Mouse (Mus musculus) embryonic facial prominence, embryonic 10.5 days (tissue): ENCODE results near the gene Atxn3. TPM values are rescaled to one million over a fixed set of nuclear protein-coding genes. Genes with fewer than 3 reads are reported as not detected.

Experiments
- DNase-seq: peaks from one replicate; pipeline ENCODE4 v3.0.0-alpha.2; 2017; ENCODE audit warnings: low spot score
- H3K27ac ChIP-seq: fragments of 300-500 bp; sonication (generic); replicated peaks from 2 replicates; pipeline ENCODE4 v1.5.1; 2016; ENCODE audit warnings: mild to moderate bottlenecking
- H3K27me3 ChIP-seq: fragments of 300-500 bp; sonication (generic); replicated peaks from 2 replicates; pipeline ENCODE4 v1.6.1; 2016; ENCODE audit warnings: low read depth, mild to moderate bottlenecking; ENCODE audit not compliant: poor library complexity, severe bottlenecking
- H3K36me3 ChIP-seq: fragments of 300-500 bp; sonication (generic); replicated peaks from 2 replicates; pipeline ENCODE4 v1.6.1; 2016; ENCODE audit warnings: mild to moderate bottlenecking, moderate library complexity
- H3K4me1 ChIP-seq: fragments of 300-500 bp; sonication (generic); 2 replicates; pipeline ENCODE4 v1.6.1; 2016
- H3K4me3 ChIP-seq: fragments of 300-500 bp; sonication (generic); 2 replicates; pipeline ENCODE4 v1.5.1; 2016; ENCODE audit warnings: mild to moderate bottlenecking, moderate library complexity
- H3K9me3 ChIP-seq: fragments of 300-500 bp; sonication (generic); 2 replicates; pipeline ENCODE4 v1.6.1; 2016; ENCODE audit warnings: mild to moderate bottlenecking
- WGBS: fragments of 180-500 bp; shearing (Covaris S2); methylation state at CpG from one replicate; pipeline ENCODE4 v1.1.7; 2016; 5-methylcytosine and 5-hydroxymethylcytosine counted together
- polyA plus RNA-seq: library from polyadenylated mRNA; unstranded; fragments of >200 nt; fragmentation: Nextera tagmentation; extraction: Ambion mirVana; gene quantifications from 2 replicates; pipeline ENCODE4 v1.2.1, GENCODE M21; 2016

Atxn3 gene
- polyA plus RNA-seq: 11.2 and 13.7 TPM in 2 replicates

DNA sequence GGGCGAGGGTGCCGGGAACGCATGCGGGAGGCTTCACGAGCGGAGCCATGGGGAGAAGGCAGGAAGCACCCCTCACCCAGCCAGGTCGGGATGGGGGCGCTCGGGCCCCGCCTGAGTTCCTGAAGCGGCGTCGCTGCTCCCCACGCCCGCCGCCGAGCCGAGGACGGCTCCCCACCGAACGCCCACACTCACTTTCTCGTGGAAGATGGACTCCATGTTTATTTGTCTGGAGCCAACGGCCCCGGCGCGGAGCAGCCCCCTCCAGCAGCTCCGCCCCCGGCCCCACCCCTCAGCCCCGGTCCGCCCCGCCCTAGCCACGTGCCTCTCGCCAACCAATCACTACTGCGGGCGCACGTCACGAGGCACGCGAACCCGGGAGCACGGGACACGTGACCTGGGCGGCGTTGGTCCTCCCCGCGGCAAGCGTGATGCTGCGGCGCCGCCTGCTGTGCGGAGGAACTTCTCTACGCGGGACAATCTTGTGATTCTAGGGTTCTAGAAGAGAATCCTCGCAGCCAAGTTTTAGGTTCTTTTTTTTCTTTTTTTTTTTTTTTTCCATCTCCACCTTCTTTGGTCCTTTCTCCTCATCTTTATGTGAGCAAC lies at the start of gene Atxn3:
Gene Atxn3 (minus strand): TSS at position 305 of the 603 bp plus-strand sequence.
- Histone ChIP-seq H3K27me3 (no peaks in the 10 kb centered on the region), H3K4me3 (peak within 1 kb of the TSS; percentile 92), H3K27ac (peak within 1 kb of the TSS; percentile 93), H3K9me3 (no peaks in the 10 kb centered on the region), H3K4me1 (peaks cover 14% of the 10 kb centered on the region), H3K36me3 (peaks cover 14% of the 10 kb centered on the region)
- WGBS: under 1% methylated on average over 54 of the region's 54 CpGs
- peak; percentile 99 for DNase-seq

DNA sequence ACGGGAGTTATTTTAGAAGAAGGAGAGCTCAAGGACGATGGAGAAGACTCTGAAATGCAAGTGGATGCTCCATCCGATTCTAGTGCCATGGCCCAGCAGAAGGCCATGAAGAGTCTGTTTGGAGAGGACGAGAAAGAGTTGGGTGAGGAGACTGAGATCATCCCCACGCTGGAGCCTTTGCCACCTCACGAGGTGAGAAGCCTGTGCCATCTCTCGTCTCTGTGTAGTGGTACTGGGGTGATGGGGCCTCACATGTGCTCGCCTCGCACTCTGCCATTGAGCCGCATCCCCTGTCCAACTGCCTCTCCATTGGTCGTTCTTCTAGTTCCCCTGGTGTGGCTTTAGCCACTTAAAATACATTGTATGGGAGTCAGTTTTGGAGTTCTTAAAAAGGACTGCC lies 42.7 kb upstream of the Atxn3 start:
- 91% methylated on average over 11 of the region's 11 CpGs for WGBS
- H3K4me3 ChIP-seq: no peak overlapping the region

DNA sequence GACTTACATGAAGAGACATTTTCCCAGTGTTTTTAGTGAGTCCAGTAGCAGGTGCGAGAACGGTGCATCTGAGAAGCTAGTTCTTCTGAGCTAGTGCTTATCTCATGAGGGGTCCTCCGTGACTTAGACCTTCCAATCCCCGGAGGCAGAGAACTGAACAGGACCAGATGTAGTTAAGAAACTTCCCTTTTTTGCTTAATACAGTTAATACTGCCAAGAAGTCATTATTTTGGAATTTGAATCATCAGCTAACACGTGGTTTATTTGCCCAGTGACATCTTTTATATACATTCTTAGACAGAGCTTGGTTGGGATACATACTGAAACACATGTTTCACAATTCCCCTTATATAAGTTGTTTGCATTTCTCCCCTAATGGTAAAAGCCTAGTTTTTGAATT lies 40.9 kb upstream of the Atxn3 start:
- H3K36me3 ChIP-seq: peaks cover 93% of the 10 kb centered on the region
- no peaks in the 10 kb centered on the region for H3K4me1 ChIP-seq
- H3K9me3 ChIP-seq: no peaks in the 10 kb centered on the region
- DNase-seq: no peak
- H3K27ac ChIP-seq: no peak overlapping the region
- H3K4me3 ChIP-seq: no peak overlapping the region
- WGBS: 94% methylated on average over 5 of the region's 5 CpGs
- H3K27me3 ChIP-seq: no peaks in the 10 kb centered on the region

More for the DNA sequence above, 42.7 kb upstream of the Atxn3 start:
- no peaks in the 10 kb centered on the region for H3K4me1 ChIP-seq
- H3K36me3 ChIP-seq: peaks cover 95% of the 10 kb centered on the region
- no peaks in the 10 kb centered on the region for H3K27me3 ChIP-seq
- H3K27ac ChIP-seq: no peak overlapping the region
- DNase-seq: no peak
- no peaks in the 10 kb centered on the region for H3K9me3 ChIP-seq

DNA sequence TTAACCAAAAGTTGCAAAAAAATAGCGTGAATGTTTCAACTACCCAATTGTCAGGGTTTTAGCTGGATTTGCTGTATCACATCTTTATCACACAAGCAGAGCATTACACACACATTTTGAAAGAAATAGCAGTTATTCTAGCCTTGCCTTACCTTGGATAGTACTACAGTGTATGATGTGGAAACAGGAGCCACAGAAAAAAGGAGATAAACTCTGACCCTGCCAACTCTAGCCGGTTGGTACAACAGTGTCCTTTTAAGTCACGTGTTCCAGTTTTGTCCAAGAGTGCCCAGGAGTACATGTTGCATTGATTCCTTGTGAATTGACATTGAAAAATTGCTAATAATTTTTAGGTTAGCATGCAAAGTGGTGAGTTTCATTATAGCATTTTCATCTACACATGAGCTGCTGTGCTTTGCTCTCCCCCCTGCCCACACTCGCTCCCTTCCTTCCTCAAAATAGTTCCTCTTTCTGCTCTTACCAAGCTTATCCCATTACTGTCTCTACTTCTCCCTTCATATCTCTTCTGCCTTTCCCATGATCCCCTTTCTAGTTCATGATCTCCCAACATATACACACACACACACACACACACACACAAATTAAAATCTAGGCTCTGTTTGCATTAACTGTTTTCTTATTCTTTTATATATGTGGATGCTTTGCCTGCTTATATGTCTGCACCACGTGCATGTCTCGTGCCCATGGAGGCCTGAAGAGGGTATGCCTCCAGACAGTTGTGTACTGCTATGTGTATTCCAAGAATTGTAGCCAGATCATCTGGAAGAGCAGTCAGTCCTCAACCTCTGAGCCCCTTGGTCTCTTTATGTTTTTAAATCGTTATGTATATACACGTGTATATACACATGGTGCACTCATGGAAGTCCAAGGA lies 36.8 kb upstream of the Atxn3 start:
- H3K9me3 ChIP-seq: no peaks in the 10 kb centered on the region
- DNase-seq: no peak
- no peaks in the 10 kb centered on the region for H3K27me3 ChIP-seq
- 94% methylated on average over 8 of the region's 8 CpGs for WGBS
- no peak overlapping the region for H3K27ac ChIP-seq
- peaks cover 92% of the 10 kb centered on the region for H3K36me3 ChIP-seq
- H3K4me3 ChIP-seq: no peak overlapping the region
- no peaks in the 10 kb centered on the region for H3K4me1 ChIP-seq

DNA sequence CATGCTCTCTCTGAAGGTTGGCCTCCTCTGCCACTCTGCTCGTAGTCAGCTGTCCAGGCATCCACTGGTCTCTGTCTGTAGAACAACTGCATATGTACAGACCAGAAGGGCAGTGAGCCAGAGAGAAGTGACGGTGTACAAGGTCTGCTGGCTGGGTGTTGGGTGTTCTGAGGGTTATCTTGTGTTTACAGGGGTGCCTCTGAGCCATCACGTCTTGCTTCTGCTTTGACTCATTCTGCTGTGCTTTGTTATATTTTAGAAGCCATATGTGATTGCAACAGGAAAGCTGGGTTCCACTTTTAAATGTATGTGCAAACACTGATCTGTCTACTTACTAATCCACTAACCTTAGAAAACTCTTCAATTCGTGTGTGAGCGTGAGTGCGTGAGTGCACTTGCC lies 29.6 kb upstream of the Atxn3 start:
- Histone ChIP-seq H3K4me1 (no peaks in the 10 kb centered on the region), H3K36me3 (peaks cover 97% of the 10 kb centered on the region), H3K9me3 (no peaks in the 10 kb centered on the region), H3K27ac (no peak overlapping the region), H3K27me3 (no peaks in the 10 kb centered on the region), H3K4me3 (no peak overlapping the region)
- DNase-seq: no peak
- WGBS: 85% methylated on average over 6 of the region's 6 CpGs

DNA sequence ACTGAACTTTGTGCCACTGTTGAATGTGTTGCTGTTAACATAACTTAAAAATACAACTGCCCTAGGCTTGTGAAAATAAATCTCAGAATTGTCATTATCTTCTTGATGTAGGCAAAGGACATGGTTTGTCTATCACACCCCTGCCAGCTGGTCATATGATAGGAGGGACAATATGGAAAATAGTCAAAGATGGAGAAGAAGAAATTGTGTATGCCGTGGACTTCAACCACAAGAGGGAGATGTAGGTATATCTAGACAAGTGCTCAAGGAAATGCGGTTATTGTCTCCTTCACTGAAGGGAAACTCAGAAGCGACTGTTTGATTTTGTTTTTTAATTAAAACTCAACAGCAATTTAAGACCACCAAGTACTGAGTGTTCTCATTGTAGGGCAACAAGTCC lies 27.1 kb upstream of the Atxn3 start:
- Histone ChIP-seq H3K36me3 (peaks cover 87% of the 10 kb centered on the region), H3K27me3 (no peaks in the 10 kb centered on the region), H3K4me3 (no peak overlapping the region), H3K4me1 (no peaks in the 10 kb centered on the region), H3K9me3 (no peaks in the 10 kb centered on the region), H3K27ac (no peak overlapping the region)
- 74% methylated on average over 3 of the region's 3 CpGs for WGBS
- no peak for DNase-seq

DNA sequence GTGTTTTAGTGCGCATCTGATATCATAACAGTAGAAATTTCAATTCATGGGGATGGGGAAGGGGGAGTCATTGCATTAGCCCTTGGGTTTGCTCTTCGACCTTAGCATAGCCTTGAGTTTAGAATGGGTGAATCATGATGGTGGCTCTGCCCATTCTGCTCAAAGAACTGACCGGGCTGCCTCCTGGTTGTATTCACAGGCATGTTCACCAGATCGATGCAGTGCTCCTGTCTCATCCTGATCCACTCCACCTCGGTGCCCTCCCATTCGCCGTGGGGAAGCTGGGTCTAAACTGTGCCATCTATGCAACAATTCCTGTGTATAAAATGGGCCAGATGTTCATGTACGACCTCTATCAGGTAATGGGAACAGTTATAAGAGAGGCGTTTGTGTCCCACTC lies 24.9 kb upstream of the Atxn3 start:
- 0 out of 2 replicates have a peak, but pooled peaks cover 2% of the 10 kb centered on the region for H3K4me1 ChIP-seq
- no peak for DNase-seq
- no peaks in the 10 kb centered on the region for H3K9me3 ChIP-seq
- no peaks in the 10 kb centered on the region for H3K27me3 ChIP-seq
- WGBS: 93% methylated on average over 9 of the region's 9 CpGs
- peaks cover 73% of the 10 kb centered on the region for H3K36me3 ChIP-seq
- H3K27ac ChIP-seq: no peak overlapping the region
- H3K4me3 ChIP-seq: no peak overlapping the region

DNA sequence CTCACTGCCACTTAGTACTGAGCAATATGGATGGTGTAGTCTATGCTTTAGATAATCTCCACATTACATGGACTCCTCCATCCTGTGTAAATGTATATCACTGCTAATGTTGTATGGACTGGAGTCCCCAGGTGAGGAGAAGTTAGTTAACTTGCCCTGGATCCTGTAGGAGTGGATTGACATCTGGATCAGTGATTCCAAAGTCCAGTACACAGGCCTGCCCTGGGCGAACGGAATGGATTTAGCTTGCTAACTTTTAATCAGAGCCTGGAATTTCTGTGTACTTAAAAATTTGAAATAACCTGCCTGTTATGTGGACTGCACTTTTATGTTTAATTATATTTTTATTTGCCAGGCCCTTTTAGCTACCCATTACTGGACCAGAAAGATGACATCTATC lies 23.5 kb upstream of the Atxn3 start:
- peaks cover 59% of the 10 kb centered on the region for H3K36me3 ChIP-seq
- H3K27ac ChIP-seq: no peak overlapping the region
- H3K27me3 ChIP-seq: no peaks in the 10 kb centered on the region
- peaks cover 13% of the 10 kb centered on the region for H3K4me1 ChIP-seq
- WGBS: 96% methylated on average over 2 of the region's 2 CpGs
- DNase-seq: no peak
- H3K9me3 ChIP-seq: no peaks in the 10 kb centered on the region
- H3K4me3 ChIP-seq: no peak overlapping the region

DNA sequence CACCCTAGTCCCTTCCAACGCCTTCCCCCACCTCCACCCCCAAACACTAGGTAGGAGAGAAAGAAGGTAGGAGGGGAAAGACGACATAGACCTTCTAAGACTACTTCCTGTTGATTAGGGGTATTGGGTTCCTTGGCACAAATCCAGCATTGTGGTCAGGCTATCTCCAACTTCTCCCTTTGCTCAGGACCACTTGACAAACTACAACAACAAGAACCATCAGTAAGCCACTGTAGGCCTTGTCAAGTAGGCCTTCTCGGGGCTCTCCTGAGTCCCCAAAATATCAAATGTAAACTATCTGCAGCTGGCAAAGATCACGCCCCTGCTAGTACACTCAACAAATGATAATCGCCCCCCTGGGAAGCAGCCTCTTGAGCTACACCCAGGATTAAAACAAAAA lies 22.2 kb upstream of the Atxn3 start:
- Histone ChIP-seq H3K9me3 (no peaks in the 10 kb centered on the region), H3K27me3 (no peaks in the 10 kb centered on the region), H3K27ac (no peak overlapping the region), H3K4me3 (no peak overlapping the region), H3K36me3 (peaks cover 49% of the 10 kb centered on the region), H3K4me1 (peaks cover 15% of the 10 kb centered on the region)
- WGBS: 83% methylated on average over 5 of the region's 5 CpGs
- no peak for DNase-seq

DNA sequence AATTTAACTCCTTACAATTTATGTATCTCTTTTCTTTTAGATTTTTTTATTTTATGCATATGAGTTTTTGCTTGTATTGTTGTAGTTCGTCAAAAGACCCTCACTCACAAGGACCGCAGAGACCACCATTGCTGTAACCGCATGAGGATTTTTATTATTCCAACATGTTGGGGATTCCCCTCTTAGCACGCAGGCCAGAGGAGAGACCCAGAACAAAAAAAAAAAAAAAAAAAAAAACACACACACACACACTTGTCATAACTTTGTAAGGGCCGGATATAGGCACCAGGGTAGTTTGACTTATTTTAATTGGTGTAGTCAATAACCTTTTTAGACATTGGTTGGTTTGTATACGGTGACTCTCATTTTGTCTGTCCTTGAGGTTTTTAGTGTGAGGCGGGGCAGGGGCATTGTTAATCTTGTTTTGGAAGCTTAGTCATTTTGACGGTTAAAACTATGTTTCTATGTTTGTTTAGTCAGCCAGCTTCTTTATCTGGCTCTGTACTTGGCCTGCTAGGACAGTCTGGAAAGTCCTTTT lies 21.2 kb upstream of the Atxn3 start:
- Histone ChIP-seq H3K4me3 (no peak overlapping the region), H3K4me1 (peaks cover 20% of the 10 kb centered on the region), H3K27me3 (no peaks in the 10 kb centered on the region), H3K27ac (no peak overlapping the region), H3K36me3 (peaks cover 39% of the 10 kb centered on the region), H3K9me3 (no peaks in the 10 kb centered on the region)
- 95% methylated on average over 8 of the region's 8 CpGs for WGBS
- no peak for DNase-seq

DNA sequence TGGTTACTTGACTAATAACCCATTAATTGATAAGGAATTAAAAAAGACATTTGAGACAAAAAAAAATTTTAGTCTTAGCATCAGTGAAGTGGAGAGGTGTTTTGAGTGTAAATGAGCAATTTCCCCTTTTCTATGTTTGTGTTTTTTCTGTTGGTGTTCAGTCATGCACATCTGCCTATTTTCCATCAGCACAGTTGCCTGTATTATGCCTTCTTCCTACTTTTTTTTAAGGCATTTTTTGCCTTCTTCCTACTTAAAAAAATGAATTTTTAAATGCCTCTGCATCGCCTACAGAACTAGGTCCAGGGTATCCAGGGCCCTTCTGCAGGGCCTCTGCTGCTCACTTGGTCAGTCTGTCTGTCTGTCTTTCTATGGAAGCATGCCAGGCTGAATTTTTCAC lies 20.5 kb upstream of the Atxn3 start:
- whole genome bisulfite sequencing: 89% methylated on average over 1 of the region's 1 CpGs

DNA sequence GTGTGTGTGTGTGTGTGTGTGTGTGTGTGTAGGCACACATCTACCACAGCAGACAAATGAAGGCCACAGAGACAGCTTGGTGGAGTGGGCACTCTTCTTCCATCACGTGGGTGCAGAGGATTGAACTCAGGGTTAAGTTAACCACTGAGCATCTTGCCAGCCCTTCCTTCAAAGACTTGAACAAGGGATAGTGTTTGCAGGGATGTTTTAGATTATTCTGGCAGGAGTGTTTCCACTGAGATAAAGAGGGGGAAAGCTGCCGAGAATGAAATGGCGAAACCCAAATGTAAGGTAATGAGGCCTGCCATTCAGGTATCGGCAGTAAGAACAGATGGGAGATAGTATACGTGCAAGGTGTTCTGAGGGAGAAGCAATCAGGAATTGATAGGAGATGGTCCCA lies 20.1 kb upstream of the Atxn3 start:
- DNase-seq: no peak
- WGBS: 88% methylated on average over 5 of the region's 5 CpGs

More for the DNA sequence above, 20.5 kb upstream of the Atxn3 start:
- peaks cover 20% of the 10 kb centered on the region for H3K4me1 ChIP-seq
- no peak for DNase-seq
- no peak overlapping the region for H3K27ac ChIP-seq
- no peaks in the 10 kb centered on the region for H3K9me3 ChIP-seq
- H3K27me3 ChIP-seq: no peaks in the 10 kb centered on the region
- no peak overlapping the region for H3K4me3 ChIP-seq
- H3K36me3 ChIP-seq: peaks cover 35% of the 10 kb centered on the region

More for the DNA sequence above, 20.1 kb upstream of the Atxn3 start:
- no peaks in the 10 kb centered on the region for H3K27me3 ChIP-seq
- H3K4me1 ChIP-seq: peaks cover 20% of the 10 kb centered on the region
- no peak overlapping the region for H3K27ac ChIP-seq
- no peak overlapping the region for H3K4me3 ChIP-seq
- peaks cover 35% of the 10 kb centered on the region for H3K36me3 ChIP-seq
- H3K9me3 ChIP-seq: no peaks in the 10 kb centered on the region
